Mouse (Mus musculus): ENCODE data around the gene Hoxa3.

The Hoxa3 gene

GRCm38 (mm10) chr6:52231885-52232567, 18.9 kb upstream of the Hoxa3 start:
- DNase-seq, result peak; percentile 72 to 85

- peak; percentile 71 to 91 for DNase-seq
Measured at GRCm38 (mm10) chr6:52230516-52231165, 17.5 kb upstream of the Hoxa3 start, which contains the start of gene Hoxa9. Hoxa9 (minus strand) TSS chr6:52231089.

- DNase-seq, result peak; percentile 82 to 93
Measured at GRCm38 (mm10) chr6:52229558-52230416, 16.7 kb upstream of the Hoxa3 start.

- peak; percentile 73 to 82 for DNase-seq
Measured at GRCm38 (mm10) chr6:52228475-52229465, 15.6 kb upstream of the Hoxa3 start.

GRCm38 (mm10) chr6:52227470-52228222, 14.5 kb upstream of the Hoxa3 start:
- peak; percentile 58 to 82 for DNase-seq

- DNase-seq, result peak; percentile 41 to 80
Measured at GRCm38 (mm10) chr6:52226569-52227257, 13.6 kb upstream of the Hoxa3 start.

GRCm38 (mm10) chr6:52225612-52226568, 12.8 kb upstream of the Hoxa3 start:
- DNase-seq, result peak; percentile 95 to 97

GRCm38 (mm10) chr6:52224895-52225611, 11.9 kb upstream of the Hoxa3 start:
- DNase-seq, result peak; percentile 53 to 75

GRCm38 (mm10) chr6:52223939-52224760, 11.0 kb upstream of the Hoxa3 start:
- peak; percentile 33 to 39 for DNase-seq

- DNase-seq, result peak; percentile 34 to 58
Measured at GRCm38 (mm10) chr6:52222729-52223128, 9.6 kb upstream of the Hoxa3 start.

- DNase-seq, result peak; percentile 70 to 83
Measured at GRCm38 (mm10) chr6:52221993-52222685, 9.0 kb upstream of the Hoxa3 start.

- peak; percentile 96 to 97 for DNase-seq
Measured at GRCm38 (mm10) chr6:52221337-52221992, 8.3 kb upstream of the Hoxa3 start, which contains the start of gene Hoxa7. Hoxa7 (minus strand) TSS chr6:52221854.

GRCm38 (mm10) chr6:52220865-52221310, 7.8 kb upstream of the Hoxa3 start:
- DNase-seq, result no peak

- DNase-seq, result peak; percentile 61 to 83
Measured at GRCm38 (mm10) chr6:52220003-52220864, 7.1 kb upstream of the Hoxa3 start.

GRCm38 (mm10) chr6:52219234-52219942, 6.3 kb upstream of the Hoxa3 start:
- peak; percentile 35 to 60 for DNase-seq

Measured in kidney, postnatal 25 days (tissue).